10 mouse cellular contexts compared by ENCODE assay signal in the genomic region with DNA sequence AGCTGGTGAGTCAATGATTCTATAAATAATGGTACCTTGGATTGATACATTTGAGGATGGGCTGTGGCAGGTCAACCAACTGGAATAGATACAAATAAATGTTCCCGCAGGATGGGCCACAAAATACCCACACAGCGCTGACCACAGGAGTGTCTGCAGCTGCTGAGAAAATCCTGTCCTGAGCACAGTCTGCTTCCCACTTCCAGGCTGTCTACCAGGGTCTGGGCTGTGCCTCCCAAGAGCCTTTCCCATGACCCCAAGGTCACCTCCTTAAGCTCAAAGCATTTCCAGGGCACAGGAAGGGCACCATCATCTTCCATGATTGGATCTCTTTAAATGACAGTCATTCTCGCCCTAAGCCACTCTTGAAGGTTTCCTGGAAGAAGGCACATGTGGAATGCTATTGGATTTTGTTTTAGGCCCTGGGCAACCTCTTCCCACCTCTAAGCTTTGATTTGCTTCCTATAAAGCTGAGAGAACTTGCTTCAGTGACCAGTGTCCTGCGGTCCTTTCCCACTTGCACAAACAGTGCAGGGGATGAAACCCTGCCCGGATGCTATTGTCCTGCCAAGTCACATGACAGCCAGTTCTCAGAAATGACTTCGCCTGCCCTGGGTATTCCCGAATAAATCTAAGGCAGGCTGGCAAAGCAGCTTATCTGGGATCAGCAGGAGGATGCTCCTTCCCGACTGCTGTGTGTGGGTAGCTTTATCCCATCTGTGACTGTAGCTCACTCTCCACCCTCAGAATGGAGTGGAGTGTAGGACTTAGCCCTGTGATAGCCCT. TPM values are rescaled to one million over a fixed set of nuclear protein-coding genes. Genes with fewer than 3 reads are reported as not detected.
A peak's percentile ranks its signal among the peaks of the same experiment; 100 is the strongest.
DNase-seq lines count a peak whose midpoint lies in the region; ATAC-seq lines count a peak whose summit lies in the region.
"Had no signal": no experiment of that assay in that cellular context is flagged by ENCODE, and none has a peak within 500 bp of the region (broad histone marks: within the 10 kb centered on the region; RNA-seq: fewer than 3 reads in every experiment).

No protein-coding gene starts in this region.

- H3K4me1 ChIP-seq in hindbrain, embryonic 11.5 days (replicated peaks; ENCODE audit: control insufficient read depth, insufficient read depth, low read length), result peaks cover 5% of the 10 kb centered on the region
- H3K4me1 ChIP-seq in hindbrain, embryonic 13.5 days (replicated peaks), result peaks cover 45% of the 10 kb centered on the region
- H3K4me1 ChIP-seq in midbrain, embryonic 10.5 days, result peaks cover 33% of the 10 kb centered on the region
- H3K4me1 ChIP-seq in liver, embryonic 12.5 days, result no peaks in the 10 kb centered on the region
- H3K4me1 ChIP-seq in intestine, embryonic 16.5 days (ENCODE audit: control insufficient read depth, insufficient read depth, low read length), result no peaks in the 10 kb centered on the region
- H3K4me1 ChIP-seq: megakaryocyte, embryonic 14.5 days had no signal

- 27% methylated on average over 8 of the region's 8 CpGs for WGBS in hindbrain, embryonic 11.5 days
- WGBS in hindbrain, embryonic 13.5 days, result 32% methylated on average over 8 of the region's 8 CpGs
- 17% methylated on average over 8 of the region's 8 CpGs for WGBS in midbrain, embryonic 10.5 days
- WGBS in liver, embryonic 12.5 days (ENCODE audit: insufficient replicate concordance), result 60% methylated on average over 8 of the region's 8 CpGs
- WGBS in intestine, embryonic 16.5 days, result 60% methylated on average over 8 of the region's 8 CpGs

- no peaks in the 10 kb centered on the region for H3K27me3 ChIP-seq in hindbrain, embryonic 11.5 days (ENCODE audit: control insufficient read depth, insufficient read depth, low read length)
- no peaks in the 10 kb centered on the region for H3K27me3 ChIP-seq in hindbrain, embryonic 13.5 days
- H3K27me3 ChIP-seq in midbrain, embryonic 10.5 days (ENCODE audit: low read depth, poor library complexity, severe bottlenecking), result no peaks in the 10 kb centered on the region
- no peaks in the 10 kb centered on the region for H3K27me3 ChIP-seq in liver, embryonic 12.5 days (replicated peaks)
- H3K27me3 ChIP-seq in intestine, embryonic 16.5 days (replicated peaks; ENCODE audit: control insufficient read depth, insufficient read depth, low read length), result no peaks in the 10 kb centered on the region
- H3K27me3 ChIP-seq: embryonic facial prominence, embryonic 13.5 days; megakaryocyte, embryonic 14.5 days had no signal

- no peak overlapping the region for H3K4me3 ChIP-seq in hindbrain, embryonic 11.5 days (ENCODE audit: low read depth, low read length)
- H3K4me3 ChIP-seq in hindbrain, embryonic 13.5 days, result no peak overlapping the region
- no peak overlapping the region for H3K4me3 ChIP-seq in midbrain, embryonic 10.5 days
- H3K4me3 ChIP-seq in liver, embryonic 12.5 days, result no peak overlapping the region
- no peak overlapping the region for H3K4me3 ChIP-seq in intestine, embryonic 16.5 days (ENCODE audit: low read length)
- H3K4me3 ChIP-seq: embryonic facial prominence, embryonic 13.5 days; megakaryocyte, embryonic 14.5 days had no signal

- H3K36me3 ChIP-seq in hindbrain, embryonic 11.5 days (ENCODE audit: control insufficient read depth, insufficient read depth, low read length), result no peaks in the 10 kb centered on the region
- peaks cover 7% of the 10 kb centered on the region for H3K36me3 ChIP-seq in hindbrain, embryonic 13.5 days
- 0 out of 2 replicates have a peak, but pooled peaks cover 6% of the 10 kb centered on the region for H3K36me3 ChIP-seq in midbrain, embryonic 10.5 days
- H3K36me3 ChIP-seq in liver, embryonic 12.5 days, result no peaks in the 10 kb centered on the region
- H3K36me3 ChIP-seq in intestine, embryonic 16.5 days (ENCODE audit: control insufficient read depth, insufficient read depth, low read length), result no peaks in the 10 kb centered on the region

- no peak overlapping the region for H3K27ac ChIP-seq in hindbrain, embryonic 11.5 days (ENCODE audit: low read depth, low read length)
- no peak overlapping the region for H3K27ac ChIP-seq in hindbrain, embryonic 13.5 days
- peak overlapping the region; percentile 47; the same call in 1 of the 2 replicates for H3K27ac ChIP-seq in midbrain, embryonic 10.5 days (replicated peaks)
- no peak overlapping the region for H3K27ac ChIP-seq in liver, embryonic 12.5 days
- H3K27ac ChIP-seq in intestine, embryonic 16.5 days (ENCODE audit: low read length), result no peak overlapping the region
- H3K27ac ChIP-seq: embryonic facial prominence, embryonic 13.5 days had no signal

- H3K9ac ChIP-seq in hindbrain, embryonic 11.5 days (ENCODE audit: low read depth, low read length), result no peak overlapping the region
- H3K9ac ChIP-seq in hindbrain, embryonic 13.5 days, result no peak overlapping the region
- no peak overlapping the region for H3K9ac ChIP-seq in liver, embryonic 12.5 days
- H3K9ac ChIP-seq in intestine, embryonic 16.5 days (ENCODE audit: low read depth, low read length), result no peak overlapping the region
- H3K9ac ChIP-seq: embryonic facial prominence, embryonic 13.5 days had no signal

- DNase-seq in hindbrain, embryonic 11.5 days (ENCODE audit: low spot score), result peak; percentile 22
- peak; percentile 30 for DNase-seq in cerebellum, adult 11-12 months
- peak; percentile 34 for DNase-seq in heart, adult 8-10 months (ENCODE audit: low spot score)
- peak; percentile 56 for DNase-seq in midbrain, embryonic 10.5 days (ENCODE audit: low spot score)
- DNase-seq in thymus, postnatal 25 days, result no peak

- ATAC-seq in hindbrain, embryonic 11.5 days (ENCODE audit: low FRiP score), result peak; percentile 34; the same call in 1 of the 2 replicates
- ATAC-seq in hindbrain, embryonic 13.5 days (ENCODE audit: low FRiP score), result no peak
- no peak for ATAC-seq in liver, embryonic 12.5 days
- ATAC-seq in intestine, embryonic 16.5 days, result no peak

- no peaks in the 10 kb centered on the region for H3K9me3 ChIP-seq in hindbrain, embryonic 11.5 days (ENCODE audit: control insufficient read depth, low read length)
- no peaks in the 10 kb centered on the region for H3K9me3 ChIP-seq in hindbrain, embryonic 13.5 days
- no peaks in the 10 kb centered on the region for H3K9me3 ChIP-seq in midbrain, embryonic 10.5 days (replicated peaks)
- no peaks in the 10 kb centered on the region for H3K9me3 ChIP-seq in liver, embryonic 12.5 days (replicated peaks)
- H3K9me3 ChIP-seq in intestine, embryonic 16.5 days (ENCODE audit: control insufficient read depth, low read length), result no peaks in the 10 kb centered on the region
- H3K9me3 ChIP-seq: embryonic facial prominence, embryonic 13.5 days had no signal

- H3K4me2 ChIP-seq in hindbrain, embryonic 11.5 days (replicated peaks; ENCODE audit: low read depth, low read length), result no peak overlapping the region
- H3K4me2 ChIP-seq in hindbrain, embryonic 13.5 days, result no peak overlapping the region
- H3K4me2 ChIP-seq in liver, embryonic 12.5 days, result no peak overlapping the region
- no peak overlapping the region for H3K4me2 ChIP-seq in intestine, embryonic 16.5 days (ENCODE audit: low read depth, low read length)
- H3K4me2 ChIP-seq: embryonic facial prominence, embryonic 13.5 days had no signal

RNA-seq across cellular contexts. Expression of gene Klhl29, which starts 38.4 kb away (rescaled TPM):
- 2.2 and 2.6 TPM in 2 replicates for polyA plus RNA-seq in hindbrain, embryonic 11.5 days (2014; fragmentation: Nextera tagmentation; extraction: Ambion mirVana)
- 4.0 and 4.1 TPM in 2 replicates for polyA plus RNA-seq in hindbrain, embryonic 13.5 days (2015; fragmentation: Nextera tagmentation; extraction: Ambion mirVana)
- under 1 TPM; 0.24 to 0.72 (median 0.39) TPM for total RNA-seq in heart, adult 8-10 months (2022)
- 0.85 and 1.1 TPM in 2 replicates for polyA plus RNA-seq in midbrain, embryonic 10.5 days (2016; fragmentation: Nextera tagmentation; extraction: Ambion mirVana)
- polyA plus RNA-seq in liver, embryonic 12.5 days (2016; fragmentation: Nextera tagmentation; extraction: Ambion mirVana), result 0.25 and 0.31 TPM in 2 replicates
- polyA plus RNA-seq in intestine, embryonic 16.5 days (2015; fragmentation: Nextera tagmentation; extraction: Ambion mirVana), result 0.37 and 0.51 TPM in 2 replicates
